Mouse (Mus musculus) heart, adult 2 months (tissue): ENCODE data around the gene Liph.

ENCODE experiments used
- CTCF ChIP-seq: fragments of 200-600 bp; IDR thresholded peaks from 2 replicates; pipeline ENCODE4 v1.8.1; 2022; ENCODE audit warnings: antibody characterized with exemption, mild to moderate bottlenecking, moderate library complexity
- POLR2A ChIP-seq: fragments of 200-500 bp; IDR thresholded peaks from 2 replicates; pipeline ENCODE4 v1.6.1; 2011; ENCODE audit warnings: mild to moderate bottlenecking, low read depth, low read length, control low read depth; ENCODE audit not compliant: insufficient read depth

GRCm38 (mm10) chr16:21977347-21977746, 18.1 kb downstream of the Liph start:
- TF ChIP-seq POLR2A (no peak), CTCF (no peak)
